Comparison of ENCODE assay signal across 8 mouse cellular contexts in genomic region chr1:186116701-186117488, GRCm38 (mm10). TPM values are rescaled to one million over a fixed set of nuclear protein-coding genes. Genes with fewer than 3 reads are reported as not detected.
DNase-seq lines count a peak whose midpoint lies in the region; ATAC-seq and TF ChIP-seq lines count a peak whose summit lies in the region.

Gene Lyplal1 (minus strand): TSS chr1:186117310.

- H3K4me1 ChIP-seq in bone marrow, adult 2 months (ENCODE audit: control insufficient read depth, insufficient read depth, low read length): peaks cover 2% of the 10 kb centered on the region
- peaks cover 4% of the 10 kb centered on the region; the same call in 1 of the 2 replicates for H3K4me1 ChIP-seq in embryonic facial prominence, embryonic 12.5 days
- no peaks in the 10 kb centered on the region; the same call in 1 of the 2 replicates for H3K4me1 ChIP-seq in heart, adult 2 months (ENCODE audit: control insufficient read depth, insufficient read depth, low read length)
- 0 out of 2 replicates have a peak, but pooled peaks cover 2% of the 10 kb centered on the region for H3K4me1 ChIP-seq in limb, embryonic 12.5 days (replicated peaks)
- peaks cover 4% of the 10 kb centered on the region; the same call in 1 of the 2 replicates for H3K4me1 ChIP-seq in midbrain, embryonic 14.5 days (ENCODE audit: control insufficient read depth, insufficient read depth, low read length)

- no peak for TF ChIP-seq POLR2A in bone marrow, adult 2 months (IDR thresholded peaks at IDR 0.05; ENCODE audit: borderline replicate concordance, control insufficient read depth, low read depth, low read length)
- TF ChIP-seq POLR2A in heart, adult 2 months (IDR thresholded peaks at IDR 0.05; ENCODE audit: insufficient read depth, low read depth, low read length): peak; percentile 89

- intact Hi-C loops in heart, adult 2 months (cut with DNase I): loop anchor here (10.0 kb wide), 2 partner anchors 458 to 588 kb away; partner anchors contain the start of gene Tgfb2

- no peak for TF ChIP-seq CTCF in bone marrow, adult 2 months (IDR thresholded peaks at IDR 0.05; ENCODE audit: control insufficient read depth, insufficient read depth, low read length)
- 0 out of 2 replicates have a peak, but pooled peaks have one; percentile 14 for TF ChIP-seq CTCF in heart, adult 2 months (IDR thresholded peaks at IDR 0.05)

- H3K9me3 ChIP-seq in embryonic facial prominence, embryonic 12.5 days: no peaks in the 10 kb centered on the region
- H3K9me3 ChIP-seq in limb, embryonic 12.5 days: no peaks in the 10 kb centered on the region
- H3K9me3 ChIP-seq in midbrain, embryonic 14.5 days (ENCODE audit: control insufficient read depth, low read length): 0 out of 2 replicates have a peak, but pooled peaks cover under 1% of the 10 kb centered on the region

- peak within 1 kb of the TSS; percentile 70 for H3K9ac ChIP-seq in embryonic facial prominence, embryonic 12.5 days
- H3K9ac ChIP-seq in heart, adult 2 months (ENCODE audit: low read depth, low read length): peak within 1 kb of the TSS; percentile 77
- H3K9ac ChIP-seq in limb, embryonic 12.5 days (replicated peaks): peak within 1 kb of the TSS; percentile 78
- H3K9ac ChIP-seq in midbrain, embryonic 14.5 days (replicated peaks; ENCODE audit: low read length): peak within 1 kb of the TSS; percentile 95

- H3K4me3 ChIP-seq in bone marrow, adult 2 months (replicated peaks; ENCODE audit: control insufficient read depth, low read depth, low read length): peak within 1 kb of the TSS; percentile 86
- H3K4me3 ChIP-seq in embryonic facial prominence, embryonic 12.5 days: peak within 1 kb of the TSS; percentile 45
- peak within 1 kb of the TSS; percentile 74 for H3K4me3 ChIP-seq in heart, adult 2 months
- peak within 1 kb of the TSS; percentile 69 for H3K4me3 ChIP-seq in limb, embryonic 12.5 days (replicated peaks)
- peak within 1 kb of the TSS; percentile 74 for H3K4me3 ChIP-seq in midbrain, embryonic 14.5 days (replicated peaks; ENCODE audit: low read depth, low read length)

- peak; percentile 95 to 96 for DNase-seq in heart, adult 2 months
- DNase-seq in kidney, adult 8-10 months: peak; percentile 95
- DNase-seq in midbrain, embryonic 14.5 days: peak; percentile 99
- peak; percentile 45 to 55 for DNase-seq in spleen, adult 18-20 months
- DNase-seq in MN1 (ENCODE audit: low spot score): no peak

- 4% methylated on average over 44 of the region's 44 CpGs for WGBS in bone marrow, adult 2 months
- WGBS in embryonic facial prominence, embryonic 12.5 days: 4% methylated on average over 44 of the region's 44 CpGs
- 4% methylated on average over 44 of the region's 44 CpGs for WGBS in heart, adult 2 months
- 5% methylated on average over 44 of the region's 44 CpGs for WGBS in limb, embryonic 12.5 days
- WGBS in midbrain, embryonic 14.5 days: 4% methylated on average over 44 of the region's 44 CpGs

- H3K79me2 ChIP-seq in heart, adult 2 months (replicated peaks; ENCODE audit: control insufficient read depth, insufficient read depth, low read length): no peaks in the 10 kb centered on the region

- H3K27ac ChIP-seq in bone marrow, adult 2 months (ENCODE audit: control insufficient read depth, insufficient read depth, low read depth, low read length, poor library complexity): no peak within 1 kb of the TSS
- no peak within 1 kb of the TSS for H3K27ac ChIP-seq in embryonic facial prominence, embryonic 12.5 days
- H3K27ac ChIP-seq in heart, adult 2 months: peak within 1 kb of the TSS; percentile 88
- H3K27ac ChIP-seq in limb, embryonic 12.5 days: peak within 1 kb of the TSS; percentile 71
- H3K27ac ChIP-seq in midbrain, embryonic 14.5 days (replicated peaks; ENCODE audit: low read depth, low read length): peak within 1 kb of the TSS; percentile 94

- TF ChIP-seq EP300 in heart, adult 2 months (IDR thresholded peaks at IDR 0.05; ENCODE audit: insufficient read depth, low read depth, low read length): no peak

- H3K4me2 ChIP-seq in embryonic facial prominence, embryonic 12.5 days (replicated peaks): peak within 1 kb of the TSS; percentile 61
- H3K4me2 ChIP-seq in limb, embryonic 12.5 days: peak within 1 kb of the TSS; percentile 80
- H3K4me2 ChIP-seq in midbrain, embryonic 14.5 days (ENCODE audit: low read length): peak within 1 kb of the TSS; percentile 77

- no peaks in the 10 kb centered on the region for H3K36me3 ChIP-seq in embryonic facial prominence, embryonic 12.5 days
- H3K36me3 ChIP-seq in heart, adult 2 months (ENCODE audit: control insufficient read depth, insufficient read depth, low read length): no peaks in the 10 kb centered on the region
- H3K36me3 ChIP-seq in limb, embryonic 12.5 days: no peaks in the 10 kb centered on the region
- H3K36me3 ChIP-seq in midbrain, embryonic 14.5 days (ENCODE audit: control insufficient read depth, insufficient read depth, low read length): 0 out of 2 replicates have a peak, but pooled peaks cover under 1% of the 10 kb centered on the region

- H3K27me3 ChIP-seq in embryonic facial prominence, embryonic 12.5 days: no peaks in the 10 kb centered on the region
- no peaks in the 10 kb centered on the region for H3K27me3 ChIP-seq in heart, adult 2 months (ENCODE audit: control insufficient read depth, insufficient read depth, low read length)
- no peaks in the 10 kb centered on the region for H3K27me3 ChIP-seq in limb, embryonic 12.5 days
- no peaks in the 10 kb centered on the region for H3K27me3 ChIP-seq in midbrain, embryonic 14.5 days (ENCODE audit: control insufficient read depth, insufficient read depth, low read length)

- ATAC-seq in embryonic facial prominence, embryonic 12.5 days (ENCODE audit: insufficient number of reproducible peaks, insufficient read depth, low FRiP score, low TSS enrichment): peak; percentile 79
- peak; percentile 85 for ATAC-seq in limb, embryonic 12.5 days (ENCODE audit: insufficient number of reproducible peaks, insufficient read depth, low FRiP score, low TSS enrichment, low read depth)
- ATAC-seq in midbrain, embryonic 14.5 days (ENCODE audit: low FRiP score, low TSS enrichment): peak; percentile 94

RNA-seq across cellular contexts. Expression of gene Lyplal1, which starts in this region (rescaled TPM):
- 0.83 and 4.1 TPM in 2 replicates for polyA plus RNA-seq in bone marrow, adult 2 months (2011; ENCODE audit: insufficient read depth, insufficient read length, low replicate concordance, missing spikeins)
- polyA plus RNA-seq in embryonic facial prominence, embryonic 12.5 days (2016; fragmentation: Nextera tagmentation; extraction: Ambion mirVana): 17.8 and 18.9 TPM in 2 replicates
- 1 to 10 TPM; 1.9 to 2.6 TPM for total RNA-seq in heart, adult 2 months (2021)
- 1.3 and 2.8 TPM in 2 replicates for polyA plus RNA-seq in heart, adult 2 months (2012; rRNA removed)
- polyA plus RNA-seq in limb, embryonic 12.5 days (2016; fragmentation: Nextera tagmentation; extraction: Ambion mirVana): 19.4 and 20.4 TPM in 2 replicates
- 18.8 and 19.3 TPM in 2 replicates for polyA plus RNA-seq in midbrain, embryonic 14.5 days (2014; fragmentation: Nextera tagmentation; extraction: Ambion mirVana)

Comparison
In these comparisons a context has a peak if more than half of its experiments do, and no peak if none do; other contexts are left out.
1. H3K27ac ChIP-seq: peak in heart, adult 2 months (single experiment), limb, embryonic 12.5 days (single experiment) and midbrain, embryonic 14.5 days (single experiment); none in bone marrow, adult 2 months (single experiment) and embryonic facial prominence, embryonic 12.5 days (single experiment).
2. Peak in every context shown above with its lines, with median percentiles within 50 percentile points of each other: H3K4me3 ChIP-seq, ATAC-seq, H3K4me2 ChIP-seq and H3K9ac ChIP-seq.